Mouse (Mus musculus) neural tube, embryonic 15.5 days (tissue): Measurements from ENCODE around the gene Nfatc2ip. TPM values are rescaled to one million over a fixed set of nuclear protein-coding genes. Genes with fewer than 3 reads are reported as not detected.

Experiments used
- ATAC-seq: fragments of 200-750 bp; cut with Nextera tagmentation; 2 replicates; pipeline ENCODE4 v1.8.0; 2017; ENCODE audit warnings: mild to moderate bottlenecking, moderate TSS enrichment, moderate library complexity; ENCODE audit not compliant: low FRiP score
- H3K27ac ChIP-seq: fragments of 300-500 bp; sonication (generic); replicated peaks from 2 replicates; pipeline ENCODE4 v1.5.1; 2015; ENCODE audit warnings: mild to moderate bottlenecking, inconsistent platforms
- H3K27me3 ChIP-seq: fragments of 300-500 bp; sonication (generic); replicated peaks from 2 replicates; pipeline ENCODE4 v1.6.1; 2015; ENCODE audit warnings: inconsistent platforms
- H3K36me3 ChIP-seq: fragments of 300-500 bp; sonication (generic); 2 replicates; pipeline ENCODE4 v1.6.1; 2015; ENCODE audit warnings: inconsistent platforms
- H3K4me1 ChIP-seq: fragments of 300-500 bp; sonication (generic); 2 replicates; pipeline ENCODE4 v1.6.1; 2015; ENCODE audit warnings: inconsistent platforms
- H3K4me2 ChIP-seq: fragments of 300-500 bp; sonication (generic); 2 replicates; pipeline ENCODE4 v1.6.1; 2015; ENCODE audit warnings: inconsistent platforms, mild to moderate bottlenecking, moderate library complexity
- H3K4me3 ChIP-seq: fragments of 300-500 bp; sonication (generic); replicated peaks from 2 replicates; pipeline ENCODE4 v1.5.1; 2015; ENCODE audit warnings: mild to moderate bottlenecking, inconsistent platforms
- H3K9ac ChIP-seq: fragments of 300-500 bp; sonication (generic); replicated peaks from 2 replicates; pipeline ENCODE4 v1.6.1; 2015; ENCODE audit warnings: mild to moderate bottlenecking, inconsistent platforms
- H3K9me3 ChIP-seq: fragments of 300-500 bp; sonication (generic); replicated peaks from 2 replicates; pipeline ENCODE4 v1.6.1; 2016; ENCODE audit warnings: inconsistent platforms
- WGBS: fragments of 180-500 bp; shearing (Covaris S2); methylation state at CpG from one replicate; pipeline ENCODE4 v1.1.7; 2015; ENCODE audit warnings: mixed read lengths; 5-methylcytosine and 5-hydroxymethylcytosine counted together
- polyA plus RNA-seq: library from polyadenylated mRNA; unstranded; fragments of >200 nt; fragmentation: Nextera tagmentation; extraction: Ambion mirVana; gene quantifications from 2 replicates; pipeline ENCODE4 v1.2.1, GENCODE M21; 2015

Nfatc2ip gene
- polyA plus RNA-seq, 1 experiment from 2014 or later: 2.8 TPM

DNA sequence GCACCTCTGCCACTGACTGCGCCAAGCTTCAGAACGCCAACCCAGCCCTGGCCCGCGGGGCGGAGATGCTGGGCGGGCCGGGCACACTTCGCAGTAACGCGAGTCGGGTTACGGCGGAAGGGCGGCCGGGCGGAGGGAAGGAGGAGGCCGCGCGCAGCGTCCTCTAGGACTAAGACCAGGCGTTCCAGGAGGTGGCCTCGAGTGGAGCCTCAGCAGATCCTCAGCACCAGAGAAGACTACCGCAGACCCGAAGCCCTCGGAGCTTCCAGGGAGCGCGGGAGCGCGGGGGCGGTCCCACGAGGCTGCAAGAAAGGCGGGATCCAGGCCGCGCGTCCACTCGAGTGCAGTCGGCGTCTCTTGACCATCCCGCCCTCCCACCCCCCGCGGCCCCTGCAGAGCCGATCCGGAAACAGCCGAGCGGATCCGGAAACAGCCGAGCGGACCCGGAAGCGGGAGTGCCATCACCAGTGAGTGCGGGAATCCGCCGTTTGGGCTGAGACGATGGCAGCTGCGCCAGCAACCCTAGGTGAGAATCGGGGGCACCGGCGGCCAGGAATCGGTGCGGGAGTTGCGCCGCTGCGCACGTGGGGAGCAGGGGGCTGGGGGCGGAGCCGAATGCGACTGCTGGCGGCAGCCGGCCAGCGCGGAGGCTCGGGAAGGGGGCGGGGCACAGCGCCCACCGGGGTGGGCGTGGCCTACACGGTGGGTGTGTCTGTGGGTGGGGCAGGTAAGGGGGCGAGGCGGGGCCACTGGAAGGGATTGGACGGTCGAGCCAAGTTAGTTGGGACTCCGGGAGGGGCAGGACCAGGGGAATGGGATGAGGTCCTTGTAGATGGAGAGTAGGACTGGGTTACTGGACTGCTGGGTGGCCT, 32.3 kb upstream of the Nfatc2ip start, which contains the start of gene Rabep2:
TSS of gene Rabep2 (plus strand) at position 129 of the 872 bp plus-strand sequence.
- under 1% methylated on average over 82 of the region's 82 CpGs for WGBS
- H3K27me3 ChIP-seq: no peaks in the 10 kb centered on the region
- peak within 1 kb of the TSS; percentile 79 for H3K4me3 ChIP-seq
- peaks cover 25% of the 10 kb centered on the region for H3K4me1 ChIP-seq
- peak within 1 kb of the TSS; percentile 91 for H3K4me2 ChIP-seq
- H3K9me3 ChIP-seq: no peaks in the 10 kb centered on the region
- H3K9ac ChIP-seq: peak within 1 kb of the TSS; percentile 87
- ATAC-seq: peak; percentile 94
- H3K36me3 ChIP-seq: peaks cover 5% of the 10 kb centered on the region; the same call in 1 of the 2 replicates
- peak within 1 kb of the TSS; percentile 94 for H3K27ac ChIP-seq

DNA sequence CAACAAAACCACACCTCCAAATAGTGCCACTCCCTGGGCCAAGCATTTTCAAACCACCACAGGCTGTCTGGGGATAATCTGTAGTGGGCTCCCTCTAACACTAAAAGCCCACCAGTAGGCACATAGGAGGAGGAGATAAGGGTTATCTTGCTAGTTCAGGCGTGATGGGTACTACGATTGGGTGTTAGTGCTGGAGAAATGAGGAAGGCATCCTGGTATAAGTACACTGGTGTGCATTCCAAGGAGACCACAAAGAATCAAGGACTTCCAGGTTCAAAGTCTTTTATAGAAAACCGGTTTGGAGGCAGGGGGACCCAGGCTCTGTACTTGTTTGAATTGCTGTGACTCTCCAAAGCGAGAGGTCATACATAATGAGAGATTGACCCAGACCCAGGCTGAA, 31.6 kb upstream of the Nfatc2ip start:
- Histone ChIP-seq H3K9me3 (no peaks in the 10 kb centered on the region), H3K4me3 (peak overlapping the region; percentile 79), H3K9ac (peak overlapping the region; percentile 87), H3K27me3 (no peaks in the 10 kb centered on the region), H3K36me3 (peaks cover 5% of the 10 kb centered on the region; the same call in 1 of the 2 replicates), H3K4me2 (peak overlapping the region; percentile 91), H3K27ac (peak overlapping the region; percentile 94), H3K4me1 (peaks cover 25% of the 10 kb centered on the region)
- peak; percentile 1; the same call in 1 of the 2 replicates for ATAC-seq
- WGBS: 13% methylated on average over 4 of the region's 4 CpGs

- Histone ChIP-seq H3K4me3 (0 out of 2 replicates have a peak overlapping the region, but pooled peaks have one; percentile 79), H3K27me3 (no peaks in the 10 kb centered on the region), H3K4me2 (no peak overlapping the region), H3K4me1 (peaks cover 25% of the 10 kb centered on the region), H3K9me3 (no peaks in the 10 kb centered on the region), H3K36me3 (peaks cover 5% of the 10 kb centered on the region; the same call in 1 of the 2 replicates), H3K9ac (no peak overlapping the region), H3K27ac (no peak overlapping the region)
- no peak for ATAC-seq
- WGBS: 62% methylated on average over 12 of the region's 13 CpGs
Measured at GRCm38 (mm10) chr7:126427323-126427860, 30.9 kb upstream of the Nfatc2ip start.

GRCm38 (mm10) chr7:126424161-126424560, 27.6 kb upstream of the Nfatc2ip start:
- WGBS: 85% methylated on average over 6 of the region's 6 CpGs
- Histone ChIP-seq H3K9me3 (no peaks in the 10 kb centered on the region), H3K4me2 (no peak overlapping the region), H3K36me3 (no peaks in the 10 kb centered on the region), H3K4me3 (no peak overlapping the region), H3K9ac (no peak overlapping the region), H3K4me1 (peaks cover 14% of the 10 kb centered on the region), H3K27me3 (no peaks in the 10 kb centered on the region), H3K27ac (no peak overlapping the region)
- no peak for ATAC-seq

DNA sequence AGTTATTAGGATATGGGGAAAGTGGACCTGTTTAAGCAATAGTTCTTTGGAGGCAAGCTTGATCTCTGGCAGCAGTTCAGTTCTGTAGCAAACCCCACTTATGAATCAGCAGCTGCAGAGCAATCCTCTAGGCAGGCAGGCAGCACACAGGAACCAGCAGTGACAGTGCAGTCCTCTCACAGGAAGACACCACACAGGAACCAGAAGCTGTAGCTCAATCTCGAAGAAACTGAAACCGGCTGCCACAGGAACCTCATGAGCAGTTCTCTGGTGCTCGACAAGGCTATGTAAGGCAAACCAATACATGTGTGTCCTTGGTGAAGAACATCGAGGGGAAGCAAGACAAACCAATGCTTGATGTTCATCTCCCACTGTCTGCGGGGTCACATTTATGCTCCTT, 25.2 kb upstream of the Nfatc2ip start:
- WGBS: 89% methylated on average over 5 of the region's 5 CpGs
- no peak for ATAC-seq
- no peak overlapping the region for H3K9ac ChIP-seq

DNA sequence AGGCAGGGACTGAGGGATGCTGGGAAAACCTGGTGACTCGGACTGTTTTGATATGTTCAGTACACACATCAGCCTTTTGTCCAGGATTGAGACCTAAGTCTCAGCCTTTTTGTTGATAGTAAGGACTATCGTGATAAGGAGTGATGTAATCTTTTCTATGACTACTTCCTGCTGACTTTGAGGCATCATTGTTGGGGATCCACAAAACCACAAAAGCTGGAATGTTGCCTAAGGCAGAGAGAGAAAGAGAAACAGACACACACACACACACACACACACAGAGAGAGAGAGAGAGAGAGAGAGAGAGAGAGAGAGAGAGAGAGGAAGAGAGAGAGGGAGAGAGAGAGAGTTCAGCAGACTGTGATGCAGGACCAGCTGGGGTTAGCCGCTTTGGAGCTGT, 22.0 kb upstream of the Nfatc2ip start:
- H3K27ac ChIP-seq: no peak overlapping the region
- no peak overlapping the region for H3K4me3 ChIP-seq
- no peak overlapping the region for H3K9ac ChIP-seq
- H3K4me2 ChIP-seq: no peak overlapping the region
- ATAC-seq: no peak
- H3K36me3 ChIP-seq: no peaks in the 10 kb centered on the region
- H3K27me3 ChIP-seq: no peaks in the 10 kb centered on the region
- WGBS: 59% methylated on average over 3 of the region's 3 CpGs
- H3K9me3 ChIP-seq: no peaks in the 10 kb centered on the region
- no peaks in the 10 kb centered on the region for H3K4me1 ChIP-seq

More for the DNA sequence above, 25.2 kb upstream of the Nfatc2ip start:
- H3K27me3 ChIP-seq: no peaks in the 10 kb centered on the region
- no peak overlapping the region for H3K4me3 ChIP-seq
- no peaks in the 10 kb centered on the region for H3K36me3 ChIP-seq
- H3K4me2 ChIP-seq: no peak overlapping the region
- H3K9me3 ChIP-seq: no peaks in the 10 kb centered on the region
- no peaks in the 10 kb centered on the region for H3K4me1 ChIP-seq
- no peak overlapping the region for H3K27ac ChIP-seq

DNA sequence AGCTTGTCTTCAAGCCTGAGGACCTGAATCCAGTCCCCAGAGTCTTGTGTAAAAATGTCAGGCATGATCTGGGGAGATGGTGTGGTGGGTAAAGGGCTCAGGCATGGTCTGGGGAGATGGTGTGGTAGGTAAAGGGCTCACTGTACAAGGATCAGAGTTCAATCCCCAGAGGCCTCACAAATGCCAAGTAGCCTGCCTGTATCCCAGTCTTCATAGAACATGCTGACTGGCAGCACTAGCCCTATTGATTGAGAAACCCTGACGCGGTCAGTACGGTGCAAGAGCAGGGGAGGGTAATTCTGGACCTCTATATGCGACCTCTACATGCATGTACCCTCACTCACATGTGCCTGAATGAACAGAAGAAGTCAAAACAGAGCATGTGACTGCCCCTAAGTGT, 21.1 kb upstream of the Nfatc2ip start:
- Histone ChIP-seq H3K4me3 (no peak overlapping the region), H3K27me3 (no peaks in the 10 kb centered on the region), H3K4me2 (no peak overlapping the region), H3K36me3 (no peaks in the 10 kb centered on the region), H3K9me3 (no peaks in the 10 kb centered on the region), H3K4me1 (no peaks in the 10 kb centered on the region), H3K27ac (no peak overlapping the region), H3K9ac (no peak overlapping the region)
- 84% methylated on average over 4 of the region's 4 CpGs for WGBS
- no peak for ATAC-seq

DNA sequence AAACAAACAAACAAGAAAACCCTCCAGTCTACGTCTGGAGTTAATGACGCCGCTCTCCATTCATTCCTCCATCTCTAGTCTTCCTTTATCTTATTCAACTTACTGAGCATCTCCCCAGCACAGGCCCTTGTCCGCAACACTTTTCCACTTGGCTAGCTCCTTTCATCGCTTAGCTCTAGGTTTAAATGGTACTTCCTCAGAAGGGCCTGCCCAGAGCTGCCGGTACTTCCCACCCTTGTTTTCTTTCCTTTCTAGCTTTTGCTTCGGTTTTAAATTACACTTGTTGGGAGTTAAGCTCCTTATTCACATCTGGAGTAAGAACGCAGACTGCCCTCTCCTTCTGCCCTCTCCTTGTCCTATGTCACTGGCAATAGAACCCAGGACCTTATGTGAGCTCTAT, 20.5 kb upstream of the Nfatc2ip start:
- no peaks in the 10 kb centered on the region for H3K9me3 ChIP-seq
- H3K4me3 ChIP-seq: no peak overlapping the region
- no peak overlapping the region for H3K9ac ChIP-seq
- no peaks in the 10 kb centered on the region for H3K27me3 ChIP-seq
- 28% methylated on average over 8 of the region's 8 CpGs for WGBS
- H3K36me3 ChIP-seq: no peaks in the 10 kb centered on the region
- no peak overlapping the region for H3K27ac ChIP-seq
- ATAC-seq: no peak
- no peak overlapping the region for H3K4me2 ChIP-seq
- H3K4me1 ChIP-seq: no peaks in the 10 kb centered on the region

DNA sequence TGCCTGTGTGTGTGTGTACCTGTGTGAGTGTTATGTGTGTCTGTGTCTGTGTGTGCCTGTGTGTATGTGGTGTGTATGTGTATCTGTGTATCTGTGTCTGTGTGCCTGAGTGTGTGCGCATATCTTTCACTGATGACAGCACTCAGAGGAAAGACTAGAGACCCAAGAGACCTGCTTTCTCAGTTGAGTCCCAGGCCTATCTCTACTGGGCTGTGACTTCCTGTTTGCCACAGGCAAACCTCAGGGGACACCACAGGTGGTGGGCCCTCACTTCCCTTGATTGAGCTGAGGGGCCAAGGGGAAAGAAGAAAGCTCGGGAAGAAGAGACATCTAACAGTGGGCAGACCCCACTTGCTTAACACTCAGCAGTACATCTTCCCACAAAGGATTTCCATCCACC, 20.1 kb upstream of the Nfatc2ip start:
- Histone ChIP-seq H3K4me3 (no peak overlapping the region), H3K27ac (no peak overlapping the region), H3K9ac (no peak overlapping the region), H3K4me1 (no peaks in the 10 kb centered on the region), H3K9me3 (no peaks in the 10 kb centered on the region), H3K4me2 (no peak overlapping the region), H3K27me3 (no peaks in the 10 kb centered on the region), H3K36me3 (no peaks in the 10 kb centered on the region)
- no peak for ATAC-seq
- WGBS: 45% methylated on average over 2 of the region's 2 CpGs

- Histone ChIP-seq H3K9ac (no peak within 1 kb of the TSS), H3K36me3 (no peaks in the 10 kb centered on the region), H3K4me2 (no peak within 1 kb of the TSS), H3K9me3 (no peaks in the 10 kb centered on the region), H3K27me3 (no peaks in the 10 kb centered on the region), H3K4me1 (no peaks in the 10 kb centered on the region), H3K4me3 (no peak within 1 kb of the TSS), H3K27ac (no peak within 1 kb of the TSS)
- ATAC-seq: no peak
- 91% methylated on average over 6 of the region's 6 CpGs for WGBS
Measured at GRCm38 (mm10) chr7:126414725-126415124, 18.2 kb upstream of the Nfatc2ip start, which contains the start of gene Cd19. TSS of gene Cd19 (minus strand) at chr7:126414889.

GRCm38 (mm10) chr7:126411061-126411460, 14.5 kb upstream of the Nfatc2ip start:
- Histone ChIP-seq H3K36me3 (no peaks in the 10 kb centered on the region), H3K4me1 (no peaks in the 10 kb centered on the region), H3K27ac (no peak overlapping the region), H3K27me3 (no peaks in the 10 kb centered on the region), H3K4me3 (no peak overlapping the region), H3K9me3 (no peaks in the 10 kb centered on the region), H3K4me2 (no peak overlapping the region), H3K9ac (no peak overlapping the region)
- ATAC-seq: no peak
- 84% methylated on average over 4 of the region's 4 CpGs for WGBS

- no peak for ATAC-seq
- Histone ChIP-seq H3K36me3 (no peaks in the 10 kb centered on the region), H3K27ac (no peak overlapping the region), H3K4me2 (no peak overlapping the region), H3K4me1 (no peaks in the 10 kb centered on the region), H3K4me3 (no peak overlapping the region), H3K27me3 (no peaks in the 10 kb centered on the region), H3K9me3 (no peaks in the 10 kb centered on the region), H3K9ac (no peak overlapping the region)
- WGBS: 85% methylated on average over 2 of the region's 2 CpGs
Measured at GRCm38 (mm10) chr7:126408686-126409085, 12.1 kb upstream of the Nfatc2ip start.
